Mouse (Mus musculus) left cerebral cortex, postnatal 25 days (tissue): ENCODE data around the gene Gm7861. TPM values are rescaled to one million over a fixed set of nuclear protein-coding genes. Genes with fewer than 3 reads are reported as not detected.
"Not testable (repeated sequence)": the region's sequence is repeated elsewhere in the genome, so short reads cannot be mapped to it uniquely, and the experiment has no call there.

Experiments used
- DNase-seq, 2 experiments: peaks; one replicate each; pipeline ENCODE4 v3.0.0; 2022; ENCODE audit warnings: low spot score in 2 of 2, mixed read lengths in 1 of 2
- intact Hi-C: fragments of 180-260 bp; cut with DNase I; formaldehyde crosslinking; loops from one replicate; pipeline ENCODE4 v1.15.1; 2025
- total RNA-seq, 2 experiments: library from RNA; stranded (reverse); gene quantifications; 2 replicates each; pipeline ENCODE4 v1.2.3; 2021

Gm7861 gene
- not detected for total RNA-seq

- intact Hi-C loops: not testable (repeated sequence)
Observed at GRCm38 (mm10) chr8:21594408-21594807, at the start of gene Gm7861. Gene Gm7861 (minus strand): TSS chr8:21594508.

GRCm38 (mm10) chr8:21617883-21618282 lies 23.6 kb upstream of the Gm7861 start, which contains the start of gene Defa26:
Gene Defa26 (plus strand): TSS chr8:21618183.
- intact Hi-C loops, DNase-seq: not testable (repeated sequence)

More at GRCm38 (mm10) chr8:21594408-21594807, at the start of gene Gm7861:
- DNase-seq: not testable (repeated sequence)

- intact Hi-C loops: not testable (repeated sequence)
Observed at GRCm38 (mm10) chr8:21582706-21583105, 11.6 kb downstream of the Gm7861 start, which contains the start of gene Defa28. Gene Defa28 (plus strand): TSS chr8:21583006.

GRCm38 (mm10) chr8:21565086-21565485 lies 29.2 kb downstream of the Gm7861 start, which contains the start of gene Defa37:
Gene Defa37 (plus strand): TSS chr8:21565386.
- intact Hi-C loops, DNase-seq: not testable (repeated sequence)

More at GRCm38 (mm10) chr8:21582706-21583105, 11.6 kb downstream of the Gm7861 start, which contains the start of gene Defa28:
- not testable (repeated sequence) for DNase-seq

Other genes with a start within 250 kb of the Gm7861 start
- gene Defa2, start 216.0 kb downstream of the Gm7861 start, total RNA-seq: not detected
- not detected for gene Defa33, start 202.7 kb downstream of the Gm7861 start, total RNA-seq
- not detected for gene Defa36, start 167.1 kb downstream of the Gm7861 start, total RNA-seq
- not detected for gene Gm7849, start 137.9 kb downstream of the Gm7861 start, total RNA-seq
- not detected for gene Defa20, start 85.2 kb downstream of the Gm7861 start, total RNA-seq
- not detected for gene Defa32, start 65.5 kb downstream of the Gm7861 start, total RNA-seq
- gene Defa37, start 29.1 kb downstream of the Gm7861 start, total RNA-seq: not detected
- gene Defa28, start 11.5 kb downstream of the Gm7861 start, total RNA-seq: not detected
- not detected for gene Defa26, start 23.7 kb upstream of the Gm7861 start, total RNA-seq
- not detected for gene Defa17, start 61.3 kb upstream of the Gm7861 start, total RNA-seq
- not detected for gene Defa34, start 71.3 kb upstream of the Gm7861 start, total RNA-seq
- gene AY761184, start 109.1 kb upstream of the Gm7861 start, total RNA-seq: not detected
- not detected for gene Defa24, start 140.0 kb upstream of the Gm7861 start, total RNA-seq
- not detected for gene Defb50, start 229.0 kb upstream of the Gm7861 start, total RNA-seq
- not detected for gene Defb2, start 245.4 kb upstream of the Gm7861 start, total RNA-seq